Mouse (Mus musculus): ENCODE data around the gene Fignl1. TPM values are rescaled to one million over a fixed set of nuclear protein-coding genes. Genes with fewer than 3 reads are reported as not detected.

Gene Fignl1
- polyA plus RNA-seq, 1 experiment from 2014 or later = 61.7 TPM

DNA sequence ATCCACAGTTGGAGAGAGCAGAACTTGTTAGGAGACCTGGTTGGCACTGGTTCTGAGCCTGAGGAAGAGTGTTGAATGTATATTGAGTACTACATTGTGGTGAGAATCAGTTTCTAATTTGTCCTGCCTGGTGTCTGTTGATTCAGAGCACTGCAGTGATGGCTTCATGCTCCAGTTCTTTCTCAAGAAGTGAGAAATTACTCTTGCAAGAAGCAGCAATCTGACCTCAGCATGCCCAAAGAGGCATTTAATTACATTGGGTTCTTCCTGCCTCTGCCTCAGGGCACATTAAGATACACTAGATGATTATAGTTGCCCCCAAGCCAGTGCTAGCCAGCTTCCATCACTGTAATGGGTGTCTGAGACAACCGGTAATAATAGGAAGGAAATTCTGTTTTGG is 49.9 kb downstream of the Fignl1 start:
- H3K4me2 ChIP-seq (ENCODE audit: low read length) = no peak overlapping the region
- no peak overlapping the region for H3K4me3 ChIP-seq (ENCODE audit: low read depth, low read length)
- no peak overlapping the region for H3K9ac ChIP-seq (ENCODE audit: low read length)
- WGBS = 100% methylated on average over 1 of the region's 1 CpGs
- H3K27ac ChIP-seq (ENCODE audit: low read depth) = no peak overlapping the region
- H3K27me3 ChIP-seq (replicated peaks; ENCODE audit: control insufficient read depth, insufficient read depth, low read length) = no peaks in the 10 kb centered on the region
- no peak for DNase-seq (ENCODE audit: low spot score)
- H3K36me3 ChIP-seq (ENCODE audit: control insufficient read depth, insufficient read depth, low read length) = no peaks in the 10 kb centered on the region
- H3K4me1 ChIP-seq (replicated peaks; ENCODE audit: control insufficient read depth, insufficient read depth, low read length) = no peaks in the 10 kb centered on the region
- H3K9me3 ChIP-seq (ENCODE audit: control insufficient read depth, low read length) = no peaks in the 10 kb centered on the region
- ATAC-seq (replicated peaks; ENCODE audit: low FRiP score, low TSS enrichment, low read depth) = no peak

DNA sequence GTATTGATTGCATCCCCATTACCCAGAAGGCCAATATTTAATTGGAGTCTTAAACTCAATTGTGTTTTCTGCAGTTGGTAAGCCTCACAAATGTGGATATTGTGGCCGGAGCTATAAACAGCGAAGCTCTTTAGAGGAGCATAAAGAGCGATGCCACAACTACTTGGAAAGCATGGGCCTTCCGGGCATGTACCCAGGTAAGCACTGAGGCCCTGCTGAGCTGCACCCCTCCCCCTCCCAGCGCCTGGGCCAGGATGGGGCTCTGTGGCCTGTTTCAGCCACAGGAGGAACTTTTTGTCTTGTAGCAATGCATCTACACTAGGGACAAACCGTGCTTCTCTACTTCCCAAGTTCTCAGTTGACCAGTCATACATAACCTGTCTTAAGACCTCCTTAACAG is 50.6 kb downstream of the Fignl1 start:
- 74% methylated on average over 6 of the region's 6 CpGs for WGBS
- ATAC-seq (replicated peaks; ENCODE audit: low FRiP score, low TSS enrichment, low read depth) (no peak), DNase-seq (ENCODE audit: low spot score) (no peak)
- Histone ChIP-seq H3K27me3 (replicated peaks; ENCODE audit: control insufficient read depth, insufficient read depth, low read length) (no peaks in the 10 kb centered on the region), H3K4me1 (replicated peaks; ENCODE audit: control insufficient read depth, insufficient read depth, low read length) (no peaks in the 10 kb centered on the region), H3K4me3 (ENCODE audit: low read depth, low read length) (no peak overlapping the region), H3K9me3 (ENCODE audit: control insufficient read depth, low read length) (no peaks in the 10 kb centered on the region), H3K27ac (ENCODE audit: low read depth) (no peak overlapping the region), H3K4me2 (ENCODE audit: low read length) (no peak overlapping the region), H3K36me3 (ENCODE audit: control insufficient read depth, insufficient read depth, low read length) (no peaks in the 10 kb centered on the region), H3K9ac (ENCODE audit: low read length) (no peak overlapping the region)

DNA sequence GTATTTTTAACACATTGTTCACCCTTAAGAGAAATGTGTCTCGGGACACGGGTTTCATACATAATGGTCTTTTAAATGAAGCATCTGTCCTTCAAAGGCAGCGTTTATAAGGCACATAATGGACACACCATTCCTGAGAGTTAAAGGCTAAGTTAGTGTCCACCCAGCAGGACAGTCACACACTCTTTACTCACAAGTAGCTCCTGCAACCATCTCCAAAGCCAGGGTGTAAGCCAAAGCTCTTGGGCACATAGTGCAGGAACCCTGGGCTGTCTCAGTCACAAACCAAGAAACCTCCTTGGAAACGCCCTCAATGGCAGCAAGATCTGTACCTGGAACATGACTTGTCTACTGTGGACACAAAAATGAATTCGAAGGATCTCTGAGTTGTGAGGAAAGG is 55.9 kb downstream of the Fignl1 start:
- H3K4me3 ChIP-seq (ENCODE audit: low read depth, low read length) = no peak overlapping the region
- ATAC-seq (replicated peaks; ENCODE audit: low FRiP score, low TSS enrichment, low read depth) = no peak
- no peak overlapping the region for H3K4me2 ChIP-seq (ENCODE audit: low read length)
- WGBS = 90% methylated on average over 5 of the region's 5 CpGs
- DNase-seq (ENCODE audit: low spot score) = no peak
- H3K4me1 ChIP-seq (replicated peaks; ENCODE audit: control insufficient read depth, insufficient read depth, low read length) = no peaks in the 10 kb centered on the region
- H3K27ac ChIP-seq (ENCODE audit: low read depth) = no peak overlapping the region
- no peaks in the 10 kb centered on the region for H3K36me3 ChIP-seq (ENCODE audit: control insufficient read depth, insufficient read depth, low read length)
- no peak overlapping the region for H3K9ac ChIP-seq (ENCODE audit: low read length)
- no peaks in the 10 kb centered on the region for H3K27me3 ChIP-seq (replicated peaks; ENCODE audit: control insufficient read depth, insufficient read depth, low read length)
- H3K9me3 ChIP-seq (ENCODE audit: control insufficient read depth, low read length) = no peaks in the 10 kb centered on the region

DNA sequence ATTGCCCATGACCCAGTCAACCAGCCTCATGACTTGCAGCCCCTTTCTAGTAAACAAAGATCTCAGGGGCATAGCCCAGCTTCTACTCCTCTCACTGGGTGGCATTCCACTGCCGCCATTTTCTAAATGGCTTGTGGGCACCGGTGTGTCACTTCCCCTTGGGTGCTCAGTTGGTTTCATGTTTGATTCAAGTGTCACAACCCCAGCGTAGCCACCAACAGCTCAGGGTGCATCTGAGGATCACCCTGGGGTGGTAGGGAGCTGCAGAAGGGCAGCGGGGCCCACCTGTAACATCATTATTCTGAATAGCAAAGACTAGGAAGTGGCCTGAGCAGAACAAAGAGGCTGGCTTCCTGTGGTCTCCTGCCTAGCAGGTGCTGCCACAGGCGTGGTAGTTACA is 57.7 kb downstream of the Fignl1 start:
- Histone ChIP-seq H3K4me2 (ENCODE audit: low read length) (no peak overlapping the region), H3K9me3 (ENCODE audit: control insufficient read depth, low read length) (no peaks in the 10 kb centered on the region), H3K4me3 (ENCODE audit: low read depth, low read length) (no peak overlapping the region), H3K27me3 (replicated peaks; ENCODE audit: control insufficient read depth, insufficient read depth, low read length) (no peaks in the 10 kb centered on the region), H3K36me3 (ENCODE audit: control insufficient read depth, insufficient read depth, low read length) (no peaks in the 10 kb centered on the region), H3K4me1 (replicated peaks; ENCODE audit: control insufficient read depth, insufficient read depth, low read length) (no peaks in the 10 kb centered on the region), H3K9ac (ENCODE audit: low read length) (no peak overlapping the region), H3K27ac (ENCODE audit: low read depth) (no peak overlapping the region)
- DNase-seq (ENCODE audit: low spot score) = no peak
- no peak for ATAC-seq (replicated peaks; ENCODE audit: low FRiP score, low TSS enrichment, low read depth)
- WGBS = 83% methylated on average over 5 of the region's 5 CpGs

DNA sequence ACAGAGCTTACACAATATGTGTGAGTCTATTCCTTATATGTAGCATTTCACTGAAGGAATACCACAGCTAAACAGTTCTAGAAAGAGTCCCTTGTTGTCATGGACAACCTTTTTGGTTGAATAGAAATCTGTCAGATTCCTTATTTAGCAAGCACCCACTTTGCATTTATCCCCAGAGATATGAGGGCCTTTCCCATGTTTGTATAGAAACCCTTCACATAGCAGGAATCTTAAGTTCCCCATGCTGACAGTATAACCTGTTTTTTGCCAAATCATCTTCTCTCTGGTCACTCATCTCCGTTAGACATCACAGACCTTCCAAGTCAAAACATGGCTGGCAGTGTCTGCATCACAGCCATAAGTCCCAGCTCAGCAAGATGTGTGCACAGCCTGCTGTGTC is 64.5 kb downstream of the Fignl1 start:
- H3K36me3 ChIP-seq (ENCODE audit: control insufficient read depth, insufficient read depth, low read length) = no peaks in the 10 kb centered on the region
- no peak overlapping the region for H3K4me2 ChIP-seq (ENCODE audit: low read length)
- DNase-seq (ENCODE audit: low spot score) (no peak), ATAC-seq (replicated peaks; ENCODE audit: low FRiP score, low TSS enrichment, low read depth) (no peak)
- no peaks in the 10 kb centered on the region for H3K4me1 ChIP-seq (replicated peaks; ENCODE audit: control insufficient read depth, insufficient read depth, low read length)
- no peak overlapping the region for H3K27ac ChIP-seq (ENCODE audit: low read depth)
- no peak overlapping the region for H3K4me3 ChIP-seq (ENCODE audit: low read depth, low read length)
- no peaks in the 10 kb centered on the region for H3K27me3 ChIP-seq (replicated peaks; ENCODE audit: control insufficient read depth, insufficient read depth, low read length)
- no peak overlapping the region for H3K9ac ChIP-seq (ENCODE audit: low read length)
- 33% methylated on average over 1 of the region's 1 CpGs for WGBS
- no peaks in the 10 kb centered on the region for H3K9me3 ChIP-seq (ENCODE audit: control insufficient read depth, low read length)

DNA sequence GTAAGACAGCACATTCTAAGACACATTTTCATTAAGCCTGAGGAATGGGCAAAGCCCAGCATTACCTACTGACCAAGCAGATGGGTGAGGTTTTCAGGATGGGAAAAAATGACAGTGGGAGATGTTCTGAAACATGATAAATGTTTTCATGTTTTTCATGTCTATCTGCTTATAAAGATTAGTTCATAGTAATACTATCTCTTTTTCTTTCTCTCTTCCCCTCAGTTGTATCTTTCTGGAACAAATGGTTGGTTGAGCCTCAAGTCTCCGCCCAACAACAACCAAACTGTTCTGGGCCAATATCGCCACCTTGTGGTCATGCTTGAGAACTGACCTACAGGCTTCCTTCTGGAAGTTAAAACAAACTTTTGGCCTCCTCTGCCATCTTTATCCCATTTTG is 66.1 kb downstream of the Fignl1 start:
- H3K4me1 ChIP-seq (replicated peaks; ENCODE audit: control insufficient read depth, insufficient read depth, low read length) = no peaks in the 10 kb centered on the region
- WGBS = 28% methylated on average over 2 of the region's 2 CpGs
- no peak overlapping the region for H3K9ac ChIP-seq (ENCODE audit: low read length)
- H3K4me3 ChIP-seq (ENCODE audit: low read depth, low read length) = no peak overlapping the region
- H3K4me2 ChIP-seq (ENCODE audit: low read length) = no peak overlapping the region
- H3K9me3 ChIP-seq (ENCODE audit: control insufficient read depth, low read length) = no peaks in the 10 kb centered on the region
- ATAC-seq (replicated peaks; ENCODE audit: low FRiP score, low TSS enrichment, low read depth) = no peak
- no peak overlapping the region for H3K27ac ChIP-seq (ENCODE audit: low read depth)
- H3K27me3 ChIP-seq (replicated peaks; ENCODE audit: control insufficient read depth, insufficient read depth, low read length) = no peaks in the 10 kb centered on the region
- DNase-seq (ENCODE audit: low spot score) = no peak
- no peaks in the 10 kb centered on the region for H3K36me3 ChIP-seq (ENCODE audit: control insufficient read depth, insufficient read depth, low read length)

DNA sequence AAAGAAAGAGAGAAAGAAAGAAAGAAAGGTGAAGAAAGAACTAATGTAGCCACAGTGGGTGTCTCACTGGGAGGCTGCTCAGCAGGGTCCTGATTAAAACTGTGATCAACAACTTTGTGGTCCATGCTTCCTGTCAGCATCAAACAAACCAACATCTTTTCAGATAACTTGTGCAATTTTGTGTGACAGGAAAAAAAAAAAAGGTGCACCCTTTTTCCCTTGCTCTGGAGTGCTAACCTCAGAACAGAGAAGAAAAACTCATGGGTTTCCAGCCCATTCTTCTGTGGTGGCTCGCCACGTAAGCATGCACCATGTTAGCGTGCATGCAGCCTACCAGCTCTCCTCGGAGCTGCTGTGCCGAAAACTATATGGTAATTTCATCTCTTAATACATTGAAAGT is 67.2 kb downstream of the Fignl1 start:
- no peaks in the 10 kb centered on the region for H3K36me3 ChIP-seq (ENCODE audit: control insufficient read depth, insufficient read depth, low read length)
- 90% methylated on average over 5 of the region's 5 CpGs for WGBS
- no peak overlapping the region for H3K4me3 ChIP-seq (ENCODE audit: low read depth, low read length)
- H3K4me2 ChIP-seq (ENCODE audit: low read length) = no peak overlapping the region
- no peaks in the 10 kb centered on the region for H3K9me3 ChIP-seq (ENCODE audit: control insufficient read depth, low read length)
- no peak overlapping the region for H3K27ac ChIP-seq (ENCODE audit: low read depth)
- ATAC-seq (replicated peaks; ENCODE audit: low FRiP score, low TSS enrichment, low read depth) = no peak
- no peak overlapping the region for H3K9ac ChIP-seq (ENCODE audit: low read length)
- no peak for DNase-seq (ENCODE audit: low spot score)
- no peaks in the 10 kb centered on the region for H3K4me1 ChIP-seq (replicated peaks; ENCODE audit: control insufficient read depth, insufficient read depth, low read length)
- H3K27me3 ChIP-seq (replicated peaks; ENCODE audit: control insufficient read depth, insufficient read depth, low read length) = no peaks in the 10 kb centered on the region

DNA sequence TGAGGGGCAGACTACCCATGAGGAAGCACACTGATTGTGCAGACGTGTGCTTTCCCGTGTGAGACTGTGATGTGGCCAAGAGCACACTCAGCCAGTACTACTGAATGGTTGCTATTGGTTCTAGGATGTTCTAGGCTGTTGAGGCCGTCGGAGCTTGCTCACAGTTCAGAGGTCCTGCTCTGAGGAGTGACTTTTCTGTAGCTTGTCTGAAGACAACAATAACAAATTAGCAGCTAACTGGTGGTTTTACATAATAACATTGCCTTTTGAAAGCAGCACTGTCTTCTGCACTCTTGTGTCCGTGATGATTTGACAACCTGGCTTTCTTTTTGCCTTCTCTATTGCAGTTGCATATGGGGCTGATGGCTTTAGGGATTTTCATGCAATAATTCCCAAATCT is 68.2 kb downstream of the Fignl1 start:
- 76% methylated on average over 5 of the region's 5 CpGs for WGBS
- H3K27ac ChIP-seq (ENCODE audit: low read depth) = no peak overlapping the region
- no peak for ATAC-seq (replicated peaks; ENCODE audit: low FRiP score, low TSS enrichment, low read depth)

DNA sequence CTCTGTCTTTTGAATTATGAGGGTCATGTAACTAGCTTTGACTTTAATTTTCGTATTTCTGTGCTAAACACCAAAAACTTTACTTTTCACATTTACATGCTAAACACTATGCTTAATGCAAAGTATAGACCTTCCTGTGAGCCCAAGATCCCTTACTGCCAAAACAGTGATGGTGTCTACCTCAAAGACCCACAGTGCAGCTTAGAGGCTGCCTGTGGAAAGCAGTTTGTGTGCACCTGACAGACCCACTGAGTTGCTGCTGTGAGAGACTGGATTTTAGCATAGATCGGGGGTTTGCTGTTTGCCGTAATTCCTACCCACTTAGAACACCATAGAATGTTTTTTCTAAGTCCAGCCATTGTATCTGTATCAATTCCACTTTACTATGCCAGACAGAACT is 69.7 kb downstream of the Fignl1 start:
- no peak overlapping the region for H3K4me2 ChIP-seq (ENCODE audit: low read length)
- ATAC-seq (replicated peaks; ENCODE audit: low FRiP score, low TSS enrichment, low read depth) (no peak), DNase-seq (ENCODE audit: low spot score) (no peak)
- no peaks in the 10 kb centered on the region for H3K27me3 ChIP-seq (replicated peaks; ENCODE audit: control insufficient read depth, insufficient read depth, low read length)
- WGBS = 90% methylated on average over 3 of the region's 3 CpGs
- H3K4me3 ChIP-seq (ENCODE audit: low read depth, low read length) = no peak overlapping the region
- H3K9me3 ChIP-seq (ENCODE audit: control insufficient read depth, low read length) = no peaks in the 10 kb centered on the region
- H3K9ac ChIP-seq (ENCODE audit: low read length) = no peak overlapping the region
- no peak overlapping the region for H3K27ac ChIP-seq (ENCODE audit: low read depth)
- H3K4me1 ChIP-seq (replicated peaks; ENCODE audit: control insufficient read depth, insufficient read depth, low read length) = no peaks in the 10 kb centered on the region
- H3K36me3 ChIP-seq (ENCODE audit: control insufficient read depth, insufficient read depth, low read length) = no peaks in the 10 kb centered on the region

More for the DNA sequence above, 68.2 kb downstream of the Fignl1 start:
- no peak for DNase-seq (ENCODE audit: low spot score)
- H3K9me3 ChIP-seq (ENCODE audit: control insufficient read depth, low read length) = no peaks in the 10 kb centered on the region
- no peaks in the 10 kb centered on the region for H3K36me3 ChIP-seq (ENCODE audit: control insufficient read depth, insufficient read depth, low read length)
- no peak overlapping the region for H3K4me3 ChIP-seq (ENCODE audit: low read depth, low read length)
- no peaks in the 10 kb centered on the region for H3K27me3 ChIP-seq (replicated peaks; ENCODE audit: control insufficient read depth, insufficient read depth, low read length)
- H3K9ac ChIP-seq (ENCODE audit: low read length) = no peak overlapping the region
- no peaks in the 10 kb centered on the region for H3K4me1 ChIP-seq (replicated peaks; ENCODE audit: control insufficient read depth, insufficient read depth, low read length)
- H3K4me2 ChIP-seq (ENCODE audit: low read length) = no peak overlapping the region

Data from intestine, embryonic 14.5 days (tissue).